Mouse (Mus musculus): ENCODE data around the gene Mtx1. TPM values are rescaled to one million over a fixed set of nuclear protein-coding genes. Genes with fewer than 3 reads are reported as not detected.

The Mtx1 gene
- polyA plus RNA-seq, 1 experiment from 2014 or later: 182 TPM

GRCm38 (mm10) chr3:89181749-89182500, 45.0 kb downstream of the Mtx1 start:
- 90% methylated on average over 27 of the region's 27 CpGs for WGBS
- no peak overlapping the region for H3K9ac ChIP-seq (replicated peaks; ENCODE audit: low read depth, low read length)
- H3K4me2 ChIP-seq (replicated peaks; ENCODE audit: low read depth, low read length): no peak overlapping the region
- no peak overlapping the region for H3K4me3 ChIP-seq (ENCODE audit: low read depth, low read length)
- no peak for ATAC-seq (ENCODE audit: insufficient number of reproducible peaks, insufficient read depth, low FRiP score, low read depth)
- H3K4me1 ChIP-seq (ENCODE audit: control insufficient read depth, insufficient read depth, low read length): peaks cover 26% of the 10 kb centered on the region; the same call in 1 of the 2 replicates
- H3K27ac ChIP-seq (ENCODE audit: low read length): no peak overlapping the region
- no peaks in the 10 kb centered on the region for H3K9me3 ChIP-seq (ENCODE audit: control insufficient read depth, low read depth, low read length)
- no peaks in the 10 kb centered on the region for H3K27me3 ChIP-seq (ENCODE audit: control insufficient read depth, insufficient read depth, low read length)
- peaks cover 22% of the 10 kb centered on the region; the same call in 1 of the 2 replicates for H3K36me3 ChIP-seq (ENCODE audit: control insufficient read depth, insufficient read depth, low read length)

- Histone ChIP-seq H3K27ac (ENCODE audit: low read length) (no peak overlapping the region), H3K4me1 (ENCODE audit: control insufficient read depth, insufficient read depth, low read length) (peaks cover 15% of the 10 kb centered on the region; the same call in 1 of the 2 replicates), H3K27me3 (ENCODE audit: control insufficient read depth, insufficient read depth, low read length) (no peaks in the 10 kb centered on the region), H3K4me3 (ENCODE audit: low read depth, low read length) (no peak overlapping the region), H3K9ac (replicated peaks; ENCODE audit: low read depth, low read length) (no peak overlapping the region; the same call in 1 of the 2 replicates), H3K9me3 (ENCODE audit: control insufficient read depth, low read depth, low read length) (no peaks in the 10 kb centered on the region), H3K4me2 (replicated peaks; ENCODE audit: low read depth, low read length) (no peak overlapping the region), H3K36me3 (ENCODE audit: control insufficient read depth, insufficient read depth, low read length) (peaks cover 49% of the 10 kb centered on the region)
- WGBS: 94% methylated on average over 11 of the region's 11 CpGs
- no peak for ATAC-seq (ENCODE audit: insufficient number of reproducible peaks, insufficient read depth, low FRiP score, low read depth)
Observed at GRCm38 (mm10) chr3:89179056-89179455, 47.8 kb downstream of the Mtx1 start.

GRCm38 (mm10) chr3:89178107-89178385, 48.8 kb downstream of the Mtx1 start:
- Histone ChIP-seq H3K4me2 (replicated peaks; ENCODE audit: low read depth, low read length) (peak overlapping the region; percentile 82), H3K4me3 (ENCODE audit: low read depth, low read length) (peak overlapping the region; percentile 73), H3K4me1 (ENCODE audit: control insufficient read depth, insufficient read depth, low read length) (peaks cover 9% of the 10 kb centered on the region; the same call in 1 of the 2 replicates), H3K9me3 (ENCODE audit: control insufficient read depth, low read depth, low read length) (no peaks in the 10 kb centered on the region), H3K36me3 (ENCODE audit: control insufficient read depth, insufficient read depth, low read length) (peaks cover 59% of the 10 kb centered on the region), H3K27ac (ENCODE audit: low read length) (peak overlapping the region; percentile 66; the same call in 1 of the 2 replicates), H3K27me3 (ENCODE audit: control insufficient read depth, insufficient read depth, low read length) (no peaks in the 10 kb centered on the region), H3K9ac (replicated peaks; ENCODE audit: low read depth, low read length) (peak overlapping the region; percentile 86)
- ATAC-seq (ENCODE audit: insufficient number of reproducible peaks, insufficient read depth, low FRiP score, low read depth): no peak
- 3% methylated on average over 6 of the region's 6 CpGs for WGBS

- no peaks in the 10 kb centered on the region for H3K9me3 ChIP-seq (ENCODE audit: control insufficient read depth, low read depth, low read length)
- H3K4me3 ChIP-seq (ENCODE audit: low read depth, low read length): peak within 1 kb of the TSS; percentile 73
- H3K4me2 ChIP-seq (replicated peaks; ENCODE audit: low read depth, low read length): peak within 1 kb of the TSS; percentile 82
- H3K4me1 ChIP-seq (ENCODE audit: control insufficient read depth, insufficient read depth, low read length): peaks cover 6% of the 10 kb centered on the region; the same call in 1 of the 2 replicates
- peak; percentile 95 for ATAC-seq (ENCODE audit: insufficient number of reproducible peaks, insufficient read depth, low FRiP score, low read depth)
- peaks cover 65% of the 10 kb centered on the region for H3K36me3 ChIP-seq (ENCODE audit: control insufficient read depth, insufficient read depth, low read length)
- peak within 1 kb of the TSS; percentile 86 for H3K9ac ChIP-seq (replicated peaks; ENCODE audit: low read depth, low read length)
- H3K27me3 ChIP-seq (ENCODE audit: control insufficient read depth, insufficient read depth, low read length): no peaks in the 10 kb centered on the region
- whole genome bisulfite sequencing: under 1% methylated on average over 43 of the region's 43 CpGs
- H3K27ac ChIP-seq (ENCODE audit: low read length): peak within 1 kb of the TSS; percentile 66; the same call in 1 of the 2 replicates
Observed at GRCm38 (mm10) chr3:89177242-89178106, 49.4 kb downstream of the Mtx1 start, which contains the start of gene Scamp3. Scamp3 (plus strand) TSS chr3:89177473.

- Histone ChIP-seq H3K4me2 (replicated peaks; ENCODE audit: low read depth, low read length) (no peak overlapping the region), H3K9ac (replicated peaks; ENCODE audit: low read depth, low read length) (no peak overlapping the region), H3K27ac (ENCODE audit: low read length) (no peak overlapping the region), H3K9me3 (ENCODE audit: control insufficient read depth, low read depth, low read length) (no peaks in the 10 kb centered on the region), H3K36me3 (ENCODE audit: control insufficient read depth, insufficient read depth, low read length) (peaks cover 65% of the 10 kb centered on the region), H3K4me1 (ENCODE audit: control insufficient read depth, insufficient read depth, low read length) (peaks cover 6% of the 10 kb centered on the region; the same call in 1 of the 2 replicates), H3K4me3 (ENCODE audit: low read depth, low read length) (no peak overlapping the region), H3K27me3 (ENCODE audit: control insufficient read depth, insufficient read depth, low read length) (no peaks in the 10 kb centered on the region)
- no peak for ATAC-seq (ENCODE audit: insufficient number of reproducible peaks, insufficient read depth, low FRiP score, low read depth)
- 81% methylated on average over 7 of the region's 7 CpGs for WGBS
Observed at GRCm38 (mm10) chr3:89176421-89176820, 50.5 kb downstream of the Mtx1 start.

DNA sequence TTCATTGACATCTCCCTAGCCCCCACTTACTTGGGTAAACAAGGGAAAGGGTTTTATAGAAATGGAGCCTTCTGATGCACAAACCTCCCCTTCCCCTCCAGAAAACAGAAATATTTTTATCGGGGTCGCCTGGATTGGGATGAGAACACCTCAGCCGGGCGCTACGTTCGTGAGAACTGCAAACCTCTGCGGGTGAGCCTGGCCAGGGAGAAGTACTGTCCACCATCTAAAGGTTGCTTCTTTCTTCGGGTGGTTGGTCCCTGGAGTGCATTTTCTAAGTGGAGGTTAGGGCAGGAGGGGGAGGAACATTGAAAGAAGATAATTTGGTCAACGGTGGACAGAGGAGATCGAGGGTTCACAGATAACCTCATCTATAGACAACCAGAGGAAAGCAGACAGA, 51.3 kb downstream of the Mtx1 start:
- H3K27me3 ChIP-seq (ENCODE audit: control insufficient read depth, insufficient read depth, low read length): no peaks in the 10 kb centered on the region
- H3K36me3 ChIP-seq (ENCODE audit: control insufficient read depth, insufficient read depth, low read length): peaks cover 66% of the 10 kb centered on the region

DNA sequence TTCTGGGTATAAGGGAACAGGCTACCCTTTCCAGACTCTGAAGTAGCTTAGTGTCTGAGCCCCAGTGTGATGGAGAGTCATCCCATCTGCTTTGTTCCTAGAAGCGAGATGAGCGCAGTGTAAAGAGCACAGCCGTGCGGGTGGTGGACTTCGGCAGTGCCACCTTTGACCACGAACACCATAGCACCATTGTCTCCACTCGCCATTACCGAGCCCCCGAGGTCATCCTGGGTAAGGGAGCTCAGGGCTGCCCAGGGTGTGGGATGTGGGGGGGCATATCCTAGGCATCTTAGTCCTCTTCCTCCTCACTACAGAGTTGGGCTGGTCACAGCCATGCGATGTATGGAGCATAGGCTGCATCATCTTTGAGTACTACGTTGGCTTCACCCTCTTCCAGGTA, 52.0 kb downstream of the Mtx1 start:
- Histone ChIP-seq H3K36me3 (ENCODE audit: control insufficient read depth, insufficient read depth, low read length) (peaks cover 70% of the 10 kb centered on the region), H3K27ac (ENCODE audit: low read length) (no peak overlapping the region), H3K4me3 (ENCODE audit: low read depth, low read length) (no peak overlapping the region), H3K4me2 (replicated peaks; ENCODE audit: low read depth, low read length) (no peak overlapping the region), H3K9ac (replicated peaks; ENCODE audit: low read depth, low read length) (no peak overlapping the region), H3K9me3 (ENCODE audit: control insufficient read depth, low read depth, low read length) (no peaks in the 10 kb centered on the region), H3K27me3 (ENCODE audit: control insufficient read depth, insufficient read depth, low read length) (no peaks in the 10 kb centered on the region), H3K4me1 (ENCODE audit: control insufficient read depth, insufficient read depth, low read length) (peaks cover 6% of the 10 kb centered on the region; the same call in 1 of the 2 replicates)
- no peak for ATAC-seq (ENCODE audit: insufficient number of reproducible peaks, insufficient read depth, low FRiP score, low read depth)
- WGBS: 91% methylated on average over 11 of the region's 11 CpGs

More for the DNA sequence above, 51.3 kb downstream of the Mtx1 start:
- H3K4me3 ChIP-seq (ENCODE audit: low read depth, low read length): no peak overlapping the region
- no peak overlapping the region for H3K27ac ChIP-seq (ENCODE audit: low read length)
- no peak overlapping the region for H3K4me2 ChIP-seq (replicated peaks; ENCODE audit: low read depth, low read length)
- peaks cover 6% of the 10 kb centered on the region; the same call in 1 of the 2 replicates for H3K4me1 ChIP-seq (ENCODE audit: control insufficient read depth, insufficient read depth, low read length)
- H3K9ac ChIP-seq (replicated peaks; ENCODE audit: low read depth, low read length): no peak overlapping the region
- 90% methylated on average over 10 of the region's 10 CpGs for WGBS
- H3K9me3 ChIP-seq (ENCODE audit: control insufficient read depth, low read depth, low read length): no peaks in the 10 kb centered on the region
- no peak for ATAC-seq (ENCODE audit: insufficient number of reproducible peaks, insufficient read depth, low FRiP score, low read depth)

DNA sequence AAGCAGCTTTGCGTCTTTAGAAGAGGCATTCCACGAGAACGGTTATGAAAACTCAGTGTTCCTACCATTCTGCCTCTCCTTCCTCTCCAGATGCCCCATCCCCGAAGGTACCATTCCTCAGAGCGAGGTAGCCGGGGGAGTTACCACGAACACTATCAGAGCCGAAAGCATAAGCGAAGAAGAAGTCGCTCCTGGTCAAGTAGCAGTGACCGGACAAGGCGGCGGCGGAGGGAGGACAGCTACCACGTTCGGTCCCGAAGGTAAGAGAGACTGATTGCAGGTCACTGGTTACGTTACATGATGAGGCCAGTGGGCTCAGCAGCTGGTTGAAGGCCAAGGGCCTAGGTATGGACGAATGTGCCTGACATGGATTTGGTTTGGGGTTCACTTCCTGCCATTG, 59.9 kb downstream of the Mtx1 start:
- no peak overlapping the region for H3K4me3 ChIP-seq (ENCODE audit: low read depth, low read length)
- no peak overlapping the region for H3K4me2 ChIP-seq (replicated peaks; ENCODE audit: low read depth, low read length)
- no peak overlapping the region for H3K9ac ChIP-seq (replicated peaks; ENCODE audit: low read depth, low read length)
- peaks cover 54% of the 10 kb centered on the region for H3K36me3 ChIP-seq (ENCODE audit: control insufficient read depth, insufficient read depth, low read length)
- no peak overlapping the region for H3K27ac ChIP-seq (ENCODE audit: low read length)
- H3K9me3 ChIP-seq (ENCODE audit: control insufficient read depth, low read depth, low read length): no peaks in the 10 kb centered on the region
- peaks cover 18% of the 10 kb centered on the region for H3K4me1 ChIP-seq (ENCODE audit: control insufficient read depth, insufficient read depth, low read length)
- 90% methylated on average over 19 of the region's 19 CpGs for WGBS
- H3K27me3 ChIP-seq (ENCODE audit: control insufficient read depth, insufficient read depth, low read length): no peaks in the 10 kb centered on the region
- no peak for ATAC-seq (ENCODE audit: insufficient number of reproducible peaks, insufficient read depth, low FRiP score, low read depth)

Data from stomach, embryonic 14.5 days (tissue).